Mouse (Mus musculus) cortical plate, adult 2 months (tissue): Measurements from ENCODE around the gene Abca8b. TPM values are rescaled to one million over a fixed set of nuclear protein-coding genes. Genes with fewer than 3 reads are reported as not detected.
A peak's percentile ranks its signal among the peaks of the same experiment; 100 is the strongest.
"Not testable (repeated sequence)": the region's sequence is repeated elsewhere in the genome, so short reads cannot be mapped to it uniquely, and the experiment has no call there.

ENCODE experiments used
- H3K27ac ChIP-seq: fragments of 200-500 bp; 2 replicates; pipeline ENCODE4 v1.5.1; 2012; ENCODE audit warnings: low read length, control low read depth, inconsistent platforms; ENCODE audit not compliant: insufficient read depth
- H3K4me1 ChIP-seq: fragments of 200-500 bp; 2 replicates; pipeline ENCODE4 v1.6.1; 2011; ENCODE audit warnings: low read length; ENCODE audit not compliant: control insufficient read depth, insufficient read depth
- H3K4me3 ChIP-seq: fragments of 200-500 bp; 2 replicates; pipeline ENCODE4 v1.5.1; 2011; ENCODE audit warnings: mild to moderate bottlenecking, low read length, control low read depth; ENCODE audit not compliant: insufficient read depth
- CTCF ChIP-seq: fragments of 200-500 bp; IDR thresholded peaks from 2 replicates; pipeline ENCODE4 v1.5.1; 2011; ENCODE audit warnings: mild to moderate bottlenecking, control low read depth, low read length; ENCODE audit not compliant: insufficient read depth; ENCODE audit errors: extremely low read depth
- POLR2A ChIP-seq: fragments of 200-500 bp; IDR thresholded peaks from 2 replicates; pipeline ENCODE4 v1.6.1; 2011; ENCODE audit warnings: mild to moderate bottlenecking, low read length, control low read depth; ENCODE audit not compliant: insufficient read depth; ENCODE audit errors: extremely low read depth
- polyA plus RNA-seq: library from polyadenylated mRNA; depleted of rRNA; stranded (reverse); fragments of >200 nt; gene quantifications from 2 replicates; pipeline ENCODE4 v1.2.3, GENCODE M21; 2012

Gene Abca8b
- polyA plus RNA-seq, 1 experiment = 8.7 TPM

GRCm38 (mm10) chr11:109981872-109982271 lies 13.8 kb downstream of the Abca8b start:
- TF ChIP-seq POLR2A (no peak), CTCF (no peak)
- H3K27ac ChIP-seq = no peak overlapping the region
- H3K4me3 ChIP-seq = no peak overlapping the region
- H3K4me1 ChIP-seq = no peaks in the 10 kb centered on the region

- TF ChIP-seq CTCF (no peak), POLR2A (no peak)
- no peak overlapping the region for H3K4me3 ChIP-seq
- no peak overlapping the region for H3K27ac ChIP-seq
- H3K4me1 ChIP-seq = no peaks in the 10 kb centered on the region
These were observed 25.1 kb downstream of the Abca8b start for GRCm38 (mm10) chr11:109970521-109970920.

- H3K4me1 ChIP-seq = no peaks in the 10 kb centered on the region
- H3K27ac ChIP-seq = no peak overlapping the region
- TF ChIP-seq POLR2A = no peak
- H3K4me3 ChIP-seq = no peak overlapping the region
These were observed 33.9 kb downstream of the Abca8b start for GRCm38 (mm10) chr11:109961495-109962492.

GRCm38 (mm10) chr11:109955185-109955584 lies 40.5 kb downstream of the Abca8b start:
- 0 out of 2 replicates have a peak, but pooled peaks have one; percentile 15 for TF ChIP-seq CTCF
- no peak for TF ChIP-seq POLR2A
- H3K4me3 ChIP-seq = no peak overlapping the region
- no peak overlapping the region for H3K27ac ChIP-seq
- no peaks in the 10 kb centered on the region for H3K4me1 ChIP-seq

GRCm38 (mm10) chr11:109936915-109937314 lies 58.7 kb downstream of the Abca8b start:
- TF ChIP-seq CTCF (no peak), POLR2A (no peak)
- Histone ChIP-seq H3K27ac (no peak overlapping the region), H3K4me1 (no peaks in the 10 kb centered on the region), H3K4me3 (no peak overlapping the region)

GRCm38 (mm10) chr11:109933207-109933606 lies 62.4 kb downstream of the Abca8b start:
- H3K27ac ChIP-seq, H3K4me3 ChIP-seq, H3K4me1 ChIP-seq: not testable (repeated sequence)

- H3K4me3 ChIP-seq = no peak overlapping the region
- no peaks in the 10 kb centered on the region for H3K4me1 ChIP-seq
- no peak for TF ChIP-seq CTCF
- no peak for TF ChIP-seq POLR2A
- no peak overlapping the region for H3K27ac ChIP-seq
These were observed 67.2 kb downstream of the Abca8b start for GRCm38 (mm10) chr11:109928489-109928888.

GRCm38 (mm10) chr11:109926718-109927680 lies 68.6 kb downstream of the Abca8b start:
- Histone ChIP-seq H3K27ac (no peak overlapping the region), H3K4me1 (no peaks in the 10 kb centered on the region), H3K4me3 (no peak overlapping the region)
- no peak for TF ChIP-seq POLR2A

- Histone ChIP-seq H3K4me1 (no peaks in the 10 kb centered on the region), H3K27ac (no peak overlapping the region), H3K4me3 (no peak overlapping the region)
- no peak for TF ChIP-seq POLR2A
- TF ChIP-seq CTCF = no peak
These were observed 73.4 kb downstream of the Abca8b start for GRCm38 (mm10) chr11:109922236-109922635.
